Mouse (Mus musculus) mouse embryonic stem cell (cell line): ENCODE measurements around the gene Adipoq.
"Not testable (repeated sequence)": the region's sequence is repeated elsewhere in the genome, so short reads cannot be mapped to it uniquely, and the experiment has no call there.

Experiments
- in situ Hi-C, 2 experiments: fragments of 300-500 bp; cut with MboI; formaldehyde crosslinking; loops; 1 replicate in 1 of 2; 3 replicates in 1 of 2; pipeline ENCODE4 v1.14.3; 2019 to 2020; ENCODE audit warnings: low sequenced_read_pairs in 2 of 2, low pct_unique_long_range_greater_than_20kb in 1 of 2, mixed read lengths in 1 of 2; ENCODE audit not compliant: unreplicated experiment in 1 of 2

The Adipoq gene

GRCm38 (mm10) chr16:23149396-23149795 lies 3.1 kb downstream of the Adipoq start:
- in situ Hi-C loops = no loop called here

GRCm38 (mm10) chr16:23151423-23151822 lies 5.1 kb downstream of the Adipoq start:
- in situ Hi-C loops = loop anchor here in 1 of 2 experiments (25.0 kb wide), 1 partner anchor 236 kb away; no protein-coding TSS in a partner anchor

GRCm38 (mm10) chr16:23154261-23154660 lies 7.9 kb downstream of the Adipoq start:
- in situ Hi-C loops = loop anchor here in 1 of 2 experiments (25.0 kb wide), 1 partner anchor 233 kb away; no protein-coding TSS in a partner anchor

GRCm38 (mm10) chr16:23157013-23157412 lies 10.7 kb downstream of the Adipoq start:
- in situ Hi-C loops = loop anchor here in 1 of 2 experiments (25.0 kb wide), 1 partner anchor 230 kb away; no protein-coding TSS in a partner anchor

GRCm38 (mm10) chr16:23158292-23158691 lies 12.0 kb downstream of the Adipoq start:
- in situ Hi-C loops = loop anchor here in 1 of 2 experiments (25.0 kb wide), 1 partner anchor 229 kb away; no protein-coding TSS in a partner anchor

- in situ Hi-C loops = loop anchor here in 1 of 2 experiments (25.0 kb wide), 1 partner anchor 228 kb away; no protein-coding TSS in a partner anchor
Measured at GRCm38 (mm10) chr16:23158957-23159356, 12.6 kb downstream of the Adipoq start.

- in situ Hi-C loops = loop anchor here in 1 of 2 experiments (25.0 kb wide), 1 partner anchor 228 kb away; no protein-coding TSS in a partner anchor
Measured at GRCm38 (mm10) chr16:23159749-23160148, 13.4 kb downstream of the Adipoq start.

GRCm38 (mm10) chr16:23162116-23162515 lies 15.8 kb downstream of the Adipoq start:
- in situ Hi-C loops = loop anchor here in 1 of 2 experiments (25.0 kb wide), 1 partner anchor 225 kb away; no protein-coding TSS in a partner anchor

GRCm38 (mm10) chr16:23164443-23164842 lies 18.1 kb downstream of the Adipoq start:
- in situ Hi-C loops = loop anchor here in 1 of 2 experiments (25.0 kb wide), 1 partner anchor 223 kb away; no protein-coding TSS in a partner anchor

GRCm38 (mm10) chr16:23165441-23165840 lies 19.1 kb downstream of the Adipoq start:
- in situ Hi-C loops = loop anchor here in 1 of 2 experiments (25.0 kb wide), 1 partner anchor 222 kb away; no protein-coding TSS in a partner anchor

- in situ Hi-C loops = loop anchor here in 1 of 2 experiments (25.0 kb wide), 1 partner anchor 221 kb away; no protein-coding TSS in a partner anchor
Measured at GRCm38 (mm10) chr16:23166646-23167045, 20.3 kb downstream of the Adipoq start.

GRCm38 (mm10) chr16:23167079-23167478 lies 20.7 kb downstream of the Adipoq start:
- in situ Hi-C loops = loop anchor here in 1 of 2 experiments (25.0 kb wide), 1 partner anchor 220 kb away; no protein-coding TSS in a partner anchor

- in situ Hi-C loops = loop anchor here in 1 of 2 experiments (25.0 kb wide), 1 partner anchor 216 kb away; no protein-coding TSS in a partner anchor
Measured at GRCm38 (mm10) chr16:23170813-23171212, 24.5 kb downstream of the Adipoq start.

GRCm38 (mm10) chr16:23173904-23174303 lies 27.6 kb downstream of the Adipoq start:
- in situ Hi-C loops = loop anchor here in 1 of 2 experiments (25.0 kb wide), 1 partner anchor 213 kb away; no protein-coding TSS in a partner anchor

GRCm38 (mm10) chr16:23174855-23175254 lies 28.5 kb downstream of the Adipoq start:
- in situ Hi-C loops = loop anchor here in 1 of 2 experiments (25.0 kb wide), 1 partner anchor 212 kb away; no protein-coding TSS in a partner anchor

- in situ Hi-C loops = no loop called here
Measured at GRCm38 (mm10) chr16:23175956-23176355, 29.6 kb downstream of the Adipoq start.

- in situ Hi-C loops = no loop called here
Measured at GRCm38 (mm10) chr16:23177856-23178255, 31.5 kb downstream of the Adipoq start.

GRCm38 (mm10) chr16:23178796-23179195 lies 32.5 kb downstream of the Adipoq start:
- in situ Hi-C loops = no loop called here

GRCm38 (mm10) chr16:23179436-23179835 lies 33.1 kb downstream of the Adipoq start:
- in situ Hi-C loops = not testable (repeated sequence)

GRCm38 (mm10) chr16:23181054-23181453 lies 34.7 kb downstream of the Adipoq start:
- in situ Hi-C loops = no loop called here
